Mouse (Mus musculus): ENCODE data around the gene Csde1. TPM values are rescaled to one million over a fixed set of nuclear protein-coding genes. Genes with fewer than 3 reads are reported as not detected.

The Csde1 gene
- polyA plus RNA-seq, 1 experiment = 70.7 TPM

DNA sequence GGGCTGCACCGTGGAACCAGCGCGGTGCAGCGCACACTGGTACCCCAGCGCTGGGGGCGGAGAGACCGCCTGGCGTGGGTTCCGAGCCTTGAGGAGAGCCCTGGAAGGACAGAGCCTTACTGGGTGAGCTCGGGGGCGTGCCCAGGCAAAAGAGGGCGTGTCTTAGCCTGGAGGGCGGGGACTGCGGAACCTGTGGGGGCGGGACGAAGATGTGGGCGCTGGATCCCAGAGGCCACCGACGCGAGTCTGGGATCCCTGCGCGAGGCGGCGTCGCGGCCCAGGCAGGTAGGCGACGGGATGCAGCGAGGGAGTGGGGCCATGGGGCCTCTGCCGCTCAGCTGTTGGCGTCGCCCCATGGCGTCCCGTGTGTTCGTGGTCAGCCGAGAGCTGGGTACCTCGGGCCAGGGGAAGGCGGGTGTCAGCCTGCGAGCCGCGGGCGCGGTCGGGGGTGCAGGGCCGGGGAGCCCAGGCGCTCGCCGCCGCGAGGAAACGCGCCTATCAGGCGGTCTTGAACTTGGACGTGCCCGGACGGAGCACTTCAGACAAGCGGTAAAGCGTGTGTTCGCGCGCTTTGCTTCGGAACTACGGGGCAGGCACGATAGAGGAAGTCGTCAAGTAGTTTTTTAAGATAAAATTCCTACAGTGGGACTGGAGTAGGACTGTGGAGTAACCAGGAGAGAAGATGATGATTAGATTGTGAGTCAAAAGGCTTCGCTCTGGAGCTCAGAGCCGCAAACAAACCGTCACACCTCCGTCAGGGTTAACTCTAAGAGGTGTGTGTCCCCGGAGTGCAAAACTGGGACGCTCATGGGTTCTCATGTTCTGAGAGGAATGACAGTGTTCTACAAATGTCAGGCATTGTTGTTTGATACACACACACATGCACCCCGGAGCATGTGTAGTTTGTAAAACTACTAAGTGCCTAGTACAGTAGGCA is 82.5 kb downstream of the Csde1 start, which contains the start of gene Dennd2c:
Gene Dennd2c (plus strand): TSS at position 151 of the 937 bp plus-strand sequence.
- H3K4me3 ChIP-seq (ENCODE audit: insufficient read depth, low read length) = peak within 1 kb of the TSS; percentile 34
- H3K27ac ChIP-seq (ENCODE audit: insufficient read depth, low read length) = no peak within 1 kb of the TSS
- TF ChIP-seq CTCF (IDR thresholded peaks at IDR 0.05; ENCODE audit: extremely low read depth, insufficient read depth, low read length) = no peak
- TF ChIP-seq POLR2A (IDR thresholded peaks at IDR 0.05; ENCODE audit: extremely low read depth, insufficient read depth, low read length) = no peak
- H3K4me1 ChIP-seq (ENCODE audit: control insufficient read depth, insufficient read depth, low read length) = no peaks in the 10 kb centered on the region

Other genes with a start within 250 kb of the Csde1 start
- not detected in 2 replicates for gene Tshb, start 237.7 kb upstream of the Csde1 start, polyA plus RNA-seq (2012; rRNA removed)
- gene Sycp1, start 84.3 kb upstream of the Csde1 start, polyA plus RNA-seq (2012; rRNA removed) = not detected in 2 replicates
- not detected in 2 replicates for gene Nr1h5, start 56.3 kb upstream of the Csde1 start, polyA plus RNA-seq (2012; rRNA removed)
- gene Sike1, start 24.7 kb upstream of the Csde1 start, polyA plus RNA-seq (2012; rRNA removed) = 35.4 and 35.5 TPM in 2 replicates
- 32.6 and 35.1 TPM in 2 replicates for gene Nras, start 37.9 kb downstream of the Csde1 start, polyA plus RNA-seq (2012; rRNA removed)
- gene Ampd1, start 53.6 kb downstream of the Csde1 start, polyA plus RNA-seq (2012; rRNA removed) = not detected in 2 replicates
- gene Dennd2c, start 82.2 kb downstream of the Csde1 start, polyA plus RNA-seq (2012; rRNA removed) = 0.33 and 0.44 TPM in 2 replicates
- gene Bcas2, start 151.2 kb downstream of the Csde1 start, polyA plus RNA-seq (2012; rRNA removed) = 116 and 120 TPM in 2 replicates